ENCODE assay signal across 8 mouse cellular contexts in genomic region chr6:116423664-116424063, GRCm38 (mm10). TPM values are rescaled to one million over a fixed set of nuclear protein-coding genes. Genes with fewer than 3 reads are reported as not detected.
A peak's percentile ranks its signal among the peaks of the same experiment; 100 is the strongest.
DNase-seq lines count a peak whose midpoint lies in the region; ATAC-seq lines count a peak whose summit lies in the region.

No protein-coding gene starts in this region.

- DNase-seq in cerebellum, adult 18-20 months = peak; percentile 50 to 60
- DNase-seq in layer of hippocampus, adult 11-12 months (ENCODE audit: low spot score) = peak; percentile 59
- DNase-seq in layer of hippocampus, adult 9-10 months (ENCODE audit: low spot score) = no peak
- DNase-seq in ES-CJ7 (ENCODE audit: low read depth, low spot score) = peak; percentile 18
- DNase-seq in left cerebral cortex, postnatal 14 days (ENCODE audit: low spot score in 2 of 2) = peak; percentile 47 to 66
- DNase-seq in urinary bladder, postnatal 4 days (ENCODE audit: low spot score in 2 of 2) = no peak

- intact Hi-C loops in left cerebral cortex, postnatal 14 days (cut with DNase I) = loop anchor here (5.0 kb wide), 1 partner anchor 161 kb away; the partner anchor contains the start of gene Zfand4

- no peak for ATAC-seq in cerebellum, adult (ENCODE audit: insufficient number of reproducible peaks, low FRiP score, low TSS enrichment)
- no peak for ATAC-seq in inflammation-experienced regulatory T-cells, adult 6 months

RNA-seq across cellular contexts. Expression of gene Alox5, which starts 37.3 kb away (rescaled TPM):
- total RNA-seq in left cerebral cortex, postnatal 14 days (2021) = 1 to 10 TPM; 1.3 to 3.0 TPM
- polyA plus RNA-seq in inflammation-experienced regulatory T-cells, adult 6 months (2017; shearing (Covaris generic)) = not detected

Comparison
In these comparisons a context has a peak if more than half of its experiments do, and no peak if none do; other contexts are left out.
1. DNase-seq: peak in cerebellum, adult 18-20 months (2 of 2), layer of hippocampus, adult 11-12 months (single experiment), ES-CJ7 (single experiment) and left cerebral cortex, postnatal 14 days (2 of 2); none in layer of hippocampus, adult 9-10 months (single experiment) and urinary bladder, postnatal 4 days (0 of 2).